Mouse (Mus musculus) right cerebral cortex, adult 18-20 months (tissue): ENCODE results near the gene Kcng3.

ENCODE experiments used
- DNase-seq: peaks from one replicate; pipeline ENCODE4 v3.0.0; 2022; ENCODE audit warnings: mixed read lengths

Kcng3 gene

GRCm38 (mm10) chr17:83631783-83632652 is at the start of gene Kcng3:
Kcng3 (minus strand) TSS chr17:83631895.
- DNase-seq = peak; percentile 61

- no peak for DNase-seq
These were observed 45.7 kb upstream of the Kcng3 start for GRCm38 (mm10) chr17:83677370-83677769.

- DNase-seq = no peak
These were observed 41.0 kb upstream of the Kcng3 start for GRCm38 (mm10) chr17:83672685-83673084.

- DNase-seq = no peak
These were observed 36.4 kb upstream of the Kcng3 start for GRCm38 (mm10) chr17:83667934-83668690.

- DNase-seq = no peak
These were observed 35.0 kb upstream of the Kcng3 start for GRCm38 (mm10) chr17:83666597-83667287.

- no peak for DNase-seq
These were observed 33.1 kb upstream of the Kcng3 start for GRCm38 (mm10) chr17:83664761-83665160.

GRCm38 (mm10) chr17:83658943-83659342 is 27.2 kb upstream of the Kcng3 start:
- DNase-seq = no peak

- DNase-seq = no peak
These were observed 25.7 kb upstream of the Kcng3 start for GRCm38 (mm10) chr17:83657375-83657774.

- no peak for DNase-seq
These were observed 24.0 kb upstream of the Kcng3 start for GRCm38 (mm10) chr17:83655732-83656131.

- DNase-seq = no peak
These were observed 23.0 kb upstream of the Kcng3 start for GRCm38 (mm10) chr17:83654651-83655136.

GRCm38 (mm10) chr17:83653635-83654034 is 21.9 kb upstream of the Kcng3 start:
- DNase-seq = no peak

GRCm38 (mm10) chr17:83650932-83651682 is 19.4 kb upstream of the Kcng3 start:
- DNase-seq = no peak

- no peak for DNase-seq
These were observed 18.3 kb upstream of the Kcng3 start for GRCm38 (mm10) chr17:83649986-83650385.

- DNase-seq = no peak
These were observed 15.7 kb upstream of the Kcng3 start for GRCm38 (mm10) chr17:83647413-83647812.

- no peak for DNase-seq
These were observed 14.9 kb upstream of the Kcng3 start for GRCm38 (mm10) chr17:83646425-83647163.

- no peak for DNase-seq
These were observed 13.6 kb upstream of the Kcng3 start for GRCm38 (mm10) chr17:83645226-83645808.

GRCm38 (mm10) chr17:83637393-83637792 is 5.7 kb upstream of the Kcng3 start:
- no peak for DNase-seq

- no peak for DNase-seq
These were observed 4.7 kb upstream of the Kcng3 start for GRCm38 (mm10) chr17:83636443-83636842.

- DNase-seq = peak; percentile 65
These were observed 1.2 kb upstream of the Kcng3 start for GRCm38 (mm10) chr17:83632653-83633570.
